ENCODE assay signal across 7 mouse cellular contexts in the genomic region with DNA sequence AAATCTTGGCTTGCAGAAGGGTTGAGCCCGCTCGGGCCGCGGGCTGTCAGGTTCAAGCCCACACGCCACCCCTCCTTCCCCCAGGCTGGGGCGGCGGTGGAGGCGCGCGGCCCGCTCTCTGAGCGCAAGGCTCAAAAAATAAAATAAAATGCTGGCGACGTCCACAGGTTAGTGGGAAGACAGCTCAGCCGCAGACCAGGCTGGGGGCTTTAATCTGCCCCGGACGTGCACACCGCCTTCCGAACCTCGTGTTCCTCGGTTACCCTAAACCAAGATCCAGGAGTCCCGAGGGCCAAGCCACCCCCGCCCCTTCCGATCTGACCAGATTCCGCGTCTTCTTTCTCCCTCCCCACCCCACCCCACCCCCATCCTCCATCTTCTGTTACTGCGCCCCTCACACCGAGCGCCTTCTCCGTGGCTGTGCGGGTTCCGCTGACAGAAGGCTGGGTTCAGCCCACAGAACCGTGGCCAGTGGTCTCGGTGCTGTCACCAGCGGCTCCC. TPM values are rescaled to one million over a fixed set of nuclear protein-coding genes. Genes with fewer than 3 reads are reported as not detected.
A peak's percentile ranks its signal among the peaks of the same experiment; 100 is the strongest.
DNase-seq lines count a peak whose midpoint lies in the region; ATAC-seq and TF ChIP-seq lines count a peak whose summit lies in the region.

No protein-coding gene starts in this region.

- H3K27ac ChIP-seq in brown adipose tissue, adult 24 weeks (replicated peaks; ENCODE audit: low read depth, low read length): no peak overlapping the region
- peak overlapping the region; percentile 56; the same call in 1 of the 2 replicates for H3K27ac ChIP-seq in heart, embryonic 12.5 days (ENCODE audit: poor library complexity, severe bottlenecking)
- H3K27ac ChIP-seq in midbrain, embryonic 10.5 days (replicated peaks): peak overlapping the region; percentile 99
- peak overlapping the region; percentile 80 for H3K27ac ChIP-seq in stomach, embryonic 15.5 days

- 1% methylated on average over 35 of the region's 35 CpGs for WGBS in lung, adult 2 months
- under 1% methylated on average over 30 of the region's 35 CpGs for WGBS in heart, embryonic 12.5 days
- 0% methylated on average over 34 of the region's 35 CpGs for WGBS in midbrain, embryonic 10.5 days
- WGBS in stomach, embryonic 15.5 days: under 1% methylated on average over 35 of the region's 35 CpGs

- H3K36me3 ChIP-seq in heart, embryonic 12.5 days: no peaks in the 10 kb centered on the region
- H3K36me3 ChIP-seq in midbrain, embryonic 10.5 days: peaks cover 25% of the 10 kb centered on the region
- H3K36me3 ChIP-seq in stomach, embryonic 15.5 days: no peaks in the 10 kb centered on the region

- peak overlapping the region; percentile 39 for H3K4me3 ChIP-seq in lung, adult 2 months (replicated peaks; ENCODE audit: extremely low read depth, low read depth, low read length)
- H3K4me3 ChIP-seq in brown adipose tissue, adult 24 weeks (ENCODE audit: insufficient read depth, low read depth, low read length): peak overlapping the region; percentile 65
- peak overlapping the region; percentile 72 for H3K4me3 ChIP-seq in heart, embryonic 12.5 days
- H3K4me3 ChIP-seq in midbrain, embryonic 10.5 days: peak overlapping the region; percentile 98
- H3K4me3 ChIP-seq in stomach, embryonic 15.5 days (replicated peaks): peak overlapping the region; percentile 71

- peak overlapping the region; percentile 76 for H3K9ac ChIP-seq in heart, embryonic 12.5 days
- peak overlapping the region; percentile 46; the same call in 1 of the 2 replicates for H3K9ac ChIP-seq in stomach, embryonic 15.5 days

- peak overlapping the region; percentile 93 for H3K4me2 ChIP-seq in heart, embryonic 12.5 days
- H3K4me2 ChIP-seq in stomach, embryonic 15.5 days: peak overlapping the region; percentile 90

- no peak for TF ChIP-seq CTCF in lung, adult 2 months (IDR thresholded peaks at IDR 0.05; ENCODE audit: insufficient read depth, low read length)

- DNase-seq in lung, adult 2 months: no peak
- no peak for DNase-seq in lung, postnatal 25 days (ENCODE audit: low spot score)
- peak; percentile 27 to 40 for DNase-seq in layer of hippocampus, postnatal 25 days (ENCODE audit: extremely low spot score in 1 of 2, low spot score in 1 of 2)
- DNase-seq in midbrain, embryonic 10.5 days (ENCODE audit: low spot score): peak; percentile 74

- no peak for TF ChIP-seq POLR2A in lung, adult 2 months (IDR thresholded peaks at IDR 0.05; ENCODE audit: borderline replicate concordance, extremely low read depth, low read depth, low read length)

- H3K4me1 ChIP-seq in lung, adult 2 months (ENCODE audit: control insufficient read depth, insufficient read depth, low read length): peaks cover 8% of the 10 kb centered on the region; the same call in 1 of the 2 replicates
- H3K4me1 ChIP-seq in brown adipose tissue, adult 24 weeks (ENCODE audit: control insufficient read depth, insufficient read depth, insufficient read length, low read length): peaks cover 5% of the 10 kb centered on the region; the same call in 1 of the 2 replicates
- no peaks in the 10 kb centered on the region for H3K4me1 ChIP-seq in heart, embryonic 12.5 days (replicated peaks)
- H3K4me1 ChIP-seq in midbrain, embryonic 10.5 days: peaks cover 68% of the 10 kb centered on the region
- H3K4me1 ChIP-seq in stomach, embryonic 15.5 days: peaks cover 3% of the 10 kb centered on the region; the same call in 1 of the 2 replicates

- H3K27me3 ChIP-seq in heart, embryonic 12.5 days (replicated peaks): no peaks in the 10 kb centered on the region
- H3K27me3 ChIP-seq in midbrain, embryonic 10.5 days (ENCODE audit: low read depth, poor library complexity, severe bottlenecking): no peaks in the 10 kb centered on the region
- H3K27me3 ChIP-seq in stomach, embryonic 15.5 days (replicated peaks): no peaks in the 10 kb centered on the region

- ATAC-seq in heart, embryonic 12.5 days (ENCODE audit: insufficient number of reproducible peaks, low FRiP score): peak; percentile 44
- peak; percentile 44 for ATAC-seq in stomach, embryonic 15.5 days (ENCODE audit: insufficient read depth, low FRiP score, low read depth)

- H3K9me3 ChIP-seq in heart, embryonic 12.5 days (replicated peaks): no peaks in the 10 kb centered on the region
- H3K9me3 ChIP-seq in midbrain, embryonic 10.5 days (replicated peaks): no peaks in the 10 kb centered on the region
- H3K9me3 ChIP-seq in stomach, embryonic 15.5 days: no peaks in the 10 kb centered on the region

RNA-seq across cellular contexts. Expression of gene Basp1, which starts 0.8 kb away (rescaled TPM):
- 4.9 TPM in 2 replicates for polyA plus RNA-seq in lung, adult 2 months (2012; rRNA removed)
- polyA plus RNA-seq in brown adipose tissue, adult 24 weeks (2012; ENCODE audit: insufficient read depth, insufficient read length, missing spikeins): 5.2 and 5.3 TPM in 2 replicates
- polyA plus RNA-seq in heart, embryonic 12.5 days (2016; fragmentation: Nextera tagmentation; extraction: Ambion mirVana): 18.4 and 18.6 TPM in 2 replicates
- total RNA-seq in layer of hippocampus, postnatal 25 days (2021): 100 to 1,000 TPM; 666 to 703 TPM
- polyA plus RNA-seq in midbrain, embryonic 10.5 days (2016; fragmentation: Nextera tagmentation; extraction: Ambion mirVana): 37.6 and 53.3 TPM in 2 replicates
- polyA plus RNA-seq in stomach, embryonic 15.5 days (2015; fragmentation: Nextera tagmentation; extraction: Ambion mirVana): 40.8 and 43.4 TPM in 2 replicates

Comparison
In these comparisons a context has a peak if more than half of its experiments do, and no peak if none do; other contexts are left out.
1. DNase-seq: peak in layer of hippocampus, postnatal 25 days (2 of 2) and midbrain, embryonic 10.5 days (single experiment); none in lung, adult 2 months (single experiment) and lung, postnatal 25 days (single experiment).
2. H3K4me3 ChIP-seq: peak in every context shown above with its lines; median percentile 98 in midbrain, embryonic 10.5 days; 72 in heart, embryonic 12.5 days; 71 in stomach, embryonic 15.5 days; 65 in brown adipose tissue, adult 24 weeks; 39 in lung, adult 2 months.